Mouse (Mus musculus) regulatory T cell (primary cell): ENCODE data around the gene Urgcp.

ENCODE experiments used
- in situ Hi-C: fragments of 300-600 bp; cut with MboI, MseI; formaldehyde crosslinking; loops from one replicate; pipeline ENCODE4 v1.15.1; 2025; ENCODE audit warnings: high pct_unique_total_duplicates

Urgcp gene

GRCm38 (mm10) chr11:5787671-5788055 is 25.5 kb upstream of the Urgcp start:
- in situ Hi-C loops = loop anchor here (5.0 kb wide), 1 partner anchor 40 kb away; no protein-coding TSS in a partner anchor

GRCm38 (mm10) chr11:5785732-5786131 is 23.6 kb upstream of the Urgcp start:
- in situ Hi-C loops = loop anchor here (5.0 kb wide), 1 partner anchor 42 kb away; no protein-coding TSS in a partner anchor

GRCm38 (mm10) chr11:5782199-5782944 is 20.2 kb upstream of the Urgcp start:
- in situ Hi-C loops = no loop called here

GRCm38 (mm10) chr11:5780035-5780499 is 17.9 kb upstream of the Urgcp start:
- in situ Hi-C loops = no loop called here

DNA sequence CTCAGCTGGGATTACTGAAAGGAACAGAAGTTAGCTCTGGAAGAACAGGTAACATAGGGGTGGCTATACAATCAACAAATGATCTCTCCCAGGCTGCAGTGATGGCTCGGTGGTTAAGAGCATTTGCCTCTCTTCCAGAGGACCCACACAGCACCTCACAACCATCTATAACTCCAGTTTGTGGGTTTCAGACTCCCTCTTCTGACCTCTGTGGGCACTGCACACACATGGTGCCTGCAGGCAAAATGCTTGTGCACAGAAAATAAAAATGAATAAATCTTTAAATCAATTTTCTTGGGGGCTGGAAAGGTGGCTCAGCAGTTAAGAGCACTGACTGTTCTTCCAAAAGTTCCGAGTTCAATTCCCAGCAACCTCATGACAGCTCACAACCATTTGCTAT is 16.3 kb upstream of the Urgcp start:
- in situ Hi-C loops = no loop called here

GRCm38 (mm10) chr11:5766019-5766418 is 3.8 kb upstream of the Urgcp start:
- in situ Hi-C loops = no loop called here

DNA sequence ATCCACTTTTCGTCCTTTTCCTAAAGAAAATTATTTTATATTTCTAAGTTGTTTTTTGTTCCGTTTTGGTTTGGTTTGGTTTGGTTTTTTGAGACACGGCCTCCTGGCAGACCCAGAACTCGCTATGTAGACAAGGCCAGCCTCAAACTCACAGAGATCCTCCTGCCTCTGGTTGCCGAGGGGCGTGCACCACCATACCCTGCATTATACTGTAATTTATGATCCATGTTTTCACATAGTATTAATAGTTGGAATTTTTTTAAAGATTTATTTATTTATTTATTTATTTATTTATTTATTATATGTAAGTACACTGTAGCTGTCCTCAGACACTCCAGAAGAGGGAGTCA is 432 bp upstream of the Urgcp start:
- in situ Hi-C loops = no loop called here

DNA sequence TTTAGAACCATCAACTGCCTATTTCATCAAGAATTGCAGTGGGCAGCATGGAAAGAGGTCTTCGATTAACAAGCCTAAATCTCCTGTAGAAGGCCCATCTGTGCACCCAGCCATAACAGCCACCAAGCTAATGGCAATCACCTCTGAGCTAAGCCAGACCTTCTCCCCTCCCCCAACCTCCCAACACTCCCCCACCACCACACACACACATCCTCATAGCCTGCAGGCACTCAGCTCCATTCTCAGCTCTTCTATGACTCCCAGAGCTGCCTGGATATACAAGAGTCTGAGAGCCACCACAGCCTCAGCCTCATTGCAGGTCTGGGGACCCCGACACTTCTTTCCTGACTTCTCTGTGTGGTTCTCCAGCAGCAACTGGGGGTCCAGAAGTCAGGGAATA is 8.4 kb downstream of the Urgcp start:
- in situ Hi-C loops = no loop called here

DNA sequence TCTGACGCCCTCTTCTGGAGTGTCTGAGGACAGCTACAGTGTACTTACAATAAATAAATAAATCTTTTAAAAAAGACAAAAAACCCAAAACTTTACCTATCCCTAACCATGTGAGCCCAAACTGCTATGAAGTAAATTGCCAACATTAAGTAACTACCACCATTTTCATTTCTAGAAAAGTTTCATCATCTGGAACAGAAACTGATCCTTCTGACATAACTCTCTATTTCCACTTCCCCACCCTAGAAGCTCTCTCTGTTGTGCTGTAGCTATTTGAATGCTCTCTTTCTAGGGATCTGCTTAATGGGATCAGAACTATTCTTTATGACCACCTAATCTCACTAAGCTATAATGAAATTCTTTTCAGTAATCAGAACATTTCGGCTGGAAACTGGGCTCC is 17.2 kb downstream of the Urgcp start:
- in situ Hi-C loops = no loop called here

GRCm38 (mm10) chr11:5742106-5742505 is 20.1 kb downstream of the Urgcp start:
- in situ Hi-C loops = no loop called here

GRCm38 (mm10) chr11:5740965-5741627 is 21.1 kb downstream of the Urgcp start:
- in situ Hi-C loops = no loop called here

GRCm38 (mm10) chr11:5740599-5740964 is 21.6 kb downstream of the Urgcp start:
- in situ Hi-C loops = no loop called here

- in situ Hi-C loops = no loop called here
Measured at GRCm38 (mm10) chr11:5739846-5740245, 22.3 kb downstream of the Urgcp start.

DNA sequence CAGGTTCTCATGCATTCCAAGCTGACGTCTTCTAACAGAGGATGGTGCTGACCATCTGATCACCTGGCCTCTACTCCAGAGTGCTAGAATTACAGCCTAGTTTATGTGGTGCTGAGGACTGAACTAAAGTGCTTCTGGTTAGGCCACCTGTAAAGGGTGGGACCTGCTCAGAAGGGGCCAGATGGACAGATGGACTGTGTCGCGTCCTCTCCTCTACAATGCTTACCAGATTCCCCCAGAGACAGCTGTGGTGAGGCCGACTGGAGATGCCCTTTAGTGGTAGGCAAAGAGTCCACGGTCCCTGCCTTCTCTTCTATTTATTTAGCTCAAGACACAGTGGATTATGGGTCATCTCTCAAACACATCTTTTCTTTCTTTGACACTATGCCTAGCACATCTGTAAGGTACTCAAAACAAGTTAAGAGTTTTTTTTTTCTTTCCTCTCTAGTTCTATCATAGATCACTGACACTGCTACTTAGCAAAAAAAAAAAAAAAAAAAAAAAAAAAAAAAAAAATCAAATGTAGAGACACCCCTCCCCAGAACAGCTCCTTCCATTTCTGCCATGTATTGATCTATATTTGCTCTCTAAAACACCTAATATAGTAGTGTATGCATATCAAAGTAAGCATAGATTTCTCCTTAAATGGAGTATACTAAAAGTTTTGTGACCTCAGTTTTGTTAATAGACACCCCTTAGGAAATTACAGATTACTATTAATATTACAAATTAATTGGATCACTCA is 23.1 kb downstream of the Urgcp start:
- in situ Hi-C loops = no loop called here

- in situ Hi-C loops = no loop called here
Measured at GRCm38 (mm10) chr11:5737137-5737536, 25.0 kb downstream of the Urgcp start.

DNA sequence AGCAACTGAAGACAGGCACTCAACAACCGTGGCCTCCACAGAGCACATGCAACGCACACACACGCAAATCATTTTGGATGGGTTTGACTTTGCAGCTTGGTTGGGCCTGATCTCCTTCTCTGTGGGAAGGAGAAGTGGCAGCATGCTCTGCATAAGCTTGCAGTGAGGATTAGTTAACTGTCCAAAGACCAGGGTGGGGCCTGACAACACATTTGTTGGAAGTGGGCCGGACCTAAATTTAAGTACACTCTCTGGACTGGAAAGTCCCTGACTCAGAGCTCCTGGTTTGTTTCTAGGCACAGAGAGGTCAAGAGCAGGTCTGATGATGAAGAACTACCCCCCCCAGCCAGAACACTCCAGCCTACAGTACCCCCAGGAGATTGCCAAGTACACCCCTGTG is 27.9 kb downstream of the Urgcp start:
- in situ Hi-C loops = no loop called here

- in situ Hi-C loops = no loop called here
Measured at GRCm38 (mm10) chr11:5732401-5732800, 29.8 kb downstream of the Urgcp start.

GRCm38 (mm10) chr11:5729582-5729981 is 32.6 kb downstream of the Urgcp start:
- in situ Hi-C loops = no loop called here

DNA sequence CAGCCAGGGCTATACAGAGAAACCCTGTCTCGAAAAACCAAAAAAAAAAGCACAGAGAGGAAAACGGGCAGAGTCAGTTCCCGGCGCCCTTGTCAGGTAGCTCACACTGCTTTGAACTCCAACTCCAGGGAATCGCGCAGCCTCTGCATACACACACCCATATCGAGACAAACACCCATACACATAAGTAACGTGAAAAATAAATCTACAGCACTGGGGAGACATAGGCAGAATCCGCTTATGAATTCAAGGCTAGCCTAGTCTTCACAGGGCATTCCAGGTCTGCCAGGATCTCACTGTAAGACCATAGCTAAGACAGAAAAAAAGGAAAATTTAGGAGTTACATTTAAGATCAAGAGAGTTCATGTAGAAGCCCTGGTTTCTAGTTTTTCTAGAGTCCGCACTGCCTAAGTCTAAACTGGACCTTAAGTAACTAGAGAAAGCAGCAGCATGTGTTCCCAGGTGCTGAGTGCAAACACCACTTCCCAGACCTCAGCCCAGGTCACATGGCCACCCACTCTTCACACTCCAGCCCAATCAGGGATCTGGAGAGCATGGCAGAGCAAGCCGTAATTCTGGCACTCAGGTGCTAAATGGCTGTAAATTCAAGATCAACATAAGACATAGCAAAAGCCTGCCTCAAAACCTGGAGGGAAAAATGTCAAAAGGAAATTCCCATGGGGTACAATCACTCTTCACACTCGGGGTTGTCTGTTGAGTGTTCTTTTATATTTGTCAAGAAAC is 43.4 kb downstream of the Urgcp start:
- in situ Hi-C loops = no loop called here

DNA sequence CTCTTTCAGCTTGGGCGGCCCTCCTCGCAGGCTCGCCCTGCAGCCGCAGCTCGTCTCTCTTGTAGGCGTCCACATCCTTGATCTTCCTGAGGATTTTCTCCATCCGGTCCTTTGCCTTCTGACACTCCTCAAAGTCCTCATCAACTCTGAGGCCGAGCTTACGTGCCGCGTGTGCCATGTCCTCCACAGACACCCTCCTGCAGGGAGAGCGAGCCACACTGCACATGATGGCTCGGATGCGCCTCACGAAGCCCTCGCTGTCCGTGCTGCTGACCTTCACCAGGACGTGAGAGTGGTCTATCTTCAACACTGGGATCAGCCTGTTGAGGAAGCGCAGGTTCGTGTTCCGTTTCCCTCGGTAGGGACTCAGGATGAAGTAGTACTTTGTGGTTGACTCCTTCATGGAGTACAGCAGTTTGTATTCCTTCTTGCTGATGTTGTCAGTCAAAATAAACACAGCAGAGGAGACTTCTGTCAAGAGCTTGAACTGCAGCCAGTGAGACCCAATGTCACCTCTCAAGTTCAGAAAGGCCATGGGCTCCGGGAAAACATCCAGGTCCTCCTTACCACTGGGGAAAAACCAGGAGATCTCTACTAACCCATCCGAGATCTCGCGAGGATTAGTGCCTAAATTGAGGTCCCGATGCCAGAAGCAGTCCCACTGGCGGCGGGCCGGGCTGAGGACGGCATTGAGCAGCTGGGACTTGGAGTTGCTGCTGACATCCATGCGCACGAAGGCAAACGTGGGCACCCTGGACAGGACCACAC is 45.1 kb downstream of the Urgcp start:
- in situ Hi-C loops = no loop called here

DNA sequence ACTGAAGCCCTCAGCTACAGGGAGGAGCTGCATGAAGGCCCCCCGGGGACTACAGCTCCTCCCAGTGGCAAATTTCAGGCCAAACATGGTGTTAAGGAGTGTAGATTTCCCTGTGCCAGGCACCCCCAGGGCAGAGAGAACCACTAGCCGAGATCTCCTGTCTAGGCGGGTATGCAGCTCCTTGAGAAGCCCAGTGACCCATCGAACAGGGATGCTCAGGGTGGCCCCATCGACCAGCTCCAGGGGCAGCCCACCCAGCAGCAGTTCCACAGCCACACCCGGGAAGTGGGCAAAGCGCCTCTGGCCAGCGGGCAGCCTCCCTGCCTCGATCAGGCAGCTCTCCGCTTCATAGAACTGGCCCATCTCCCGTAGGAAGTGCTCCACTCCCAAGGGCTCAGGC is 45.9 kb downstream of the Urgcp start:
- in situ Hi-C loops = no loop called here
